Mouse (Mus musculus): ENCODE data around the gene Stat4. TPM values are rescaled to one million over a fixed set of nuclear protein-coding genes. Genes with fewer than 3 reads are reported as not detected.
"Not testable (repeated sequence)": the region's sequence is repeated elsewhere in the genome, so short reads cannot be mapped to it uniquely, and the experiment has no call there.

Gene Stat4
- polyA plus RNA-seq, 1 experiment from 2014 or later = 0.26 TPM

GRCm38 (mm10) chr1:52039151-52039550 lies 52.2 kb downstream of the Stat4 start:
- Histone ChIP-seq H3K4me3 (no peak overlapping the region), H3K9ac (no peak overlapping the region), H3K9me3 (no peaks in the 10 kb centered on the region), H3K4me2 (no peak overlapping the region), H3K36me3 (no peaks in the 10 kb centered on the region), H3K4me1 (replicated peaks) (no peaks in the 10 kb centered on the region), H3K27me3 (no peaks in the 10 kb centered on the region), H3K27ac (replicated peaks) (no peak overlapping the region)
- 48% methylated on average over 7 of the region's 7 CpGs for WGBS
- ATAC-seq (ENCODE audit: low FRiP score, low read depth) = no peak

GRCm38 (mm10) chr1:52039626-52040025 lies 52.7 kb downstream of the Stat4 start:
- H3K4me3 ChIP-seq = no peak overlapping the region
- 85% methylated on average over 9 of the region's 9 CpGs for WGBS
- H3K4me1 ChIP-seq (replicated peaks) = no peaks in the 10 kb centered on the region
- H3K27me3 ChIP-seq = no peaks in the 10 kb centered on the region
- ATAC-seq (ENCODE audit: low FRiP score, low read depth) = no peak
- no peaks in the 10 kb centered on the region for H3K9me3 ChIP-seq
- H3K4me2 ChIP-seq = no peak overlapping the region
- H3K27ac ChIP-seq (replicated peaks) = no peak overlapping the region
- no peak overlapping the region for H3K9ac ChIP-seq
- no peaks in the 10 kb centered on the region for H3K36me3 ChIP-seq

GRCm38 (mm10) chr1:52040366-52041061 lies 53.6 kb downstream of the Stat4 start:
- H3K9ac ChIP-seq = no peak overlapping the region
- no peaks in the 10 kb centered on the region for H3K4me1 ChIP-seq (replicated peaks)
- H3K9me3 ChIP-seq = no peaks in the 10 kb centered on the region
- WGBS = 88% methylated on average over 11 of the region's 11 CpGs
- H3K27me3 ChIP-seq = no peaks in the 10 kb centered on the region
- H3K4me2 ChIP-seq = no peak overlapping the region
- H3K36me3 ChIP-seq = no peaks in the 10 kb centered on the region
- no peak overlapping the region for H3K4me3 ChIP-seq
- H3K27ac ChIP-seq (replicated peaks) = no peak overlapping the region
- no peak for ATAC-seq (ENCODE audit: low FRiP score, low read depth)

- H3K36me3 ChIP-seq = no peaks in the 10 kb centered on the region
- H3K9me3 ChIP-seq = no peaks in the 10 kb centered on the region
- H3K27me3 ChIP-seq = no peaks in the 10 kb centered on the region
- no peak overlapping the region for H3K4me2 ChIP-seq
- H3K27ac ChIP-seq (replicated peaks) = no peak overlapping the region
- no peak overlapping the region for H3K4me3 ChIP-seq
- 57% methylated on average over 4 of the region's 4 CpGs for WGBS
- ATAC-seq (ENCODE audit: low FRiP score, low read depth) = no peak
- no peaks in the 10 kb centered on the region for H3K4me1 ChIP-seq (replicated peaks)
- H3K9ac ChIP-seq = no peak overlapping the region
Measured at GRCm38 (mm10) chr1:52043191-52043590, 56.2 kb downstream of the Stat4 start.

GRCm38 (mm10) chr1:52046891-52047290 lies 59.9 kb downstream of the Stat4 start:
- H3K4me3 ChIP-seq; H3K36me3 ChIP-seq; H3K4me1 ChIP-seq (replicated peaks); H3K9ac ChIP-seq; H3K27ac ChIP-seq (replicated peaks); H3K27me3 ChIP-seq; ATAC-seq (ENCODE audit: low FRiP score, low read depth); H3K9me3 ChIP-seq; H3K4me2 ChIP-seq: not testable (repeated sequence)
- WGBS = 97% methylated on average over 10 of the region's 10 CpGs

- Histone ChIP-seq H3K27ac (replicated peaks) (no peak overlapping the region), H3K9ac (no peak overlapping the region), H3K36me3 (no peaks in the 10 kb centered on the region), H3K4me1 (replicated peaks) (no peaks in the 10 kb centered on the region), H3K9me3 (no peaks in the 10 kb centered on the region), H3K4me3 (no peak overlapping the region), H3K4me2 (no peak overlapping the region), H3K27me3 (no peaks in the 10 kb centered on the region)
- ATAC-seq (ENCODE audit: low FRiP score, low read depth) = no peak
- WGBS = 47% methylated on average over 2 of the region's 2 CpGs
Measured at GRCm38 (mm10) chr1:52048711-52049110, 61.8 kb downstream of the Stat4 start.

GRCm38 (mm10) chr1:52049827-52050226 lies 62.9 kb downstream of the Stat4 start:
- Histone ChIP-seq H3K27ac (replicated peaks) (no peak overlapping the region), H3K9me3 (no peaks in the 10 kb centered on the region), H3K4me3 (no peak overlapping the region), H3K4me1 (replicated peaks) (no peaks in the 10 kb centered on the region), H3K27me3 (no peaks in the 10 kb centered on the region), H3K4me2 (no peak overlapping the region), H3K9ac (no peak overlapping the region), H3K36me3 (no peaks in the 10 kb centered on the region)
- 95% methylated on average over 3 of the region's 3 CpGs for WGBS
- ATAC-seq (ENCODE audit: low FRiP score, low read depth) = no peak

- Histone ChIP-seq H3K27me3 (no peaks in the 10 kb centered on the region), H3K9ac (no peak overlapping the region), H3K4me1 (replicated peaks) (no peaks in the 10 kb centered on the region), H3K4me3 (no peak overlapping the region), H3K36me3 (no peaks in the 10 kb centered on the region), H3K27ac (replicated peaks) (no peak overlapping the region), H3K4me2 (no peak overlapping the region), H3K9me3 (no peaks in the 10 kb centered on the region)
- no peak for ATAC-seq (ENCODE audit: low FRiP score, low read depth)
- WGBS = 33% methylated on average over 3 of the region's 3 CpGs
Measured at GRCm38 (mm10) chr1:52051542-52051941, 64.6 kb downstream of the Stat4 start.

GRCm38 (mm10) chr1:52052910-52053309 lies 66.0 kb downstream of the Stat4 start:
- H3K4me1 ChIP-seq (replicated peaks) = no peaks in the 10 kb centered on the region
- WGBS = 94% methylated on average over 9 of the region's 9 CpGs
- no peak overlapping the region for H3K9ac ChIP-seq
- H3K36me3 ChIP-seq = no peaks in the 10 kb centered on the region
- H3K9me3 ChIP-seq = no peaks in the 10 kb centered on the region
- H3K4me2 ChIP-seq = no peak overlapping the region
- no peak for ATAC-seq (ENCODE audit: low FRiP score, low read depth)
- no peak overlapping the region for H3K4me3 ChIP-seq
- H3K27me3 ChIP-seq = no peaks in the 10 kb centered on the region
- H3K27ac ChIP-seq (replicated peaks) = no peak overlapping the region

GRCm38 (mm10) chr1:52055947-52056346 lies 69.0 kb downstream of the Stat4 start:
- WGBS = 83% methylated on average over 4 of the region's 4 CpGs
- no peak for ATAC-seq (ENCODE audit: low FRiP score, low read depth)
- Histone ChIP-seq H3K9ac (no peak overlapping the region), H3K9me3 (no peaks in the 10 kb centered on the region), H3K4me2 (no peak overlapping the region), H3K4me1 (replicated peaks) (no peaks in the 10 kb centered on the region), H3K27me3 (no peaks in the 10 kb centered on the region), H3K27ac (replicated peaks) (no peak overlapping the region), H3K36me3 (no peaks in the 10 kb centered on the region), H3K4me3 (no peak overlapping the region)

GRCm38 (mm10) chr1:52057153-52057552 lies 70.2 kb downstream of the Stat4 start:
- H3K4me1 ChIP-seq (replicated peaks) = no peaks in the 10 kb centered on the region
- ATAC-seq (ENCODE audit: low FRiP score, low read depth) = no peak
- no peaks in the 10 kb centered on the region for H3K9me3 ChIP-seq
- H3K36me3 ChIP-seq = no peaks in the 10 kb centered on the region
- H3K9ac ChIP-seq = no peak overlapping the region
- H3K27ac ChIP-seq (replicated peaks) = no peak overlapping the region
- no peak overlapping the region for H3K4me3 ChIP-seq
- H3K4me2 ChIP-seq = no peak overlapping the region
- 84% methylated on average over 5 of the region's 5 CpGs for WGBS
- no peaks in the 10 kb centered on the region for H3K27me3 ChIP-seq

- H3K4me3 ChIP-seq = no peak overlapping the region
- ATAC-seq (ENCODE audit: low FRiP score, low read depth) = no peak
- no peaks in the 10 kb centered on the region for H3K9me3 ChIP-seq
- no peaks in the 10 kb centered on the region for H3K27me3 ChIP-seq
- WGBS = 94% methylated on average over 1 of the region's 1 CpGs
- no peak overlapping the region for H3K4me2 ChIP-seq
- H3K9ac ChIP-seq = no peak overlapping the region
- H3K36me3 ChIP-seq = no peaks in the 10 kb centered on the region
- H3K4me1 ChIP-seq (replicated peaks) = no peaks in the 10 kb centered on the region
- no peak overlapping the region for H3K27ac ChIP-seq (replicated peaks)
Measured at GRCm38 (mm10) chr1:52066276-52066675, 79.3 kb downstream of the Stat4 start.

- no peak for ATAC-seq (ENCODE audit: low FRiP score, low read depth)
- 73% methylated on average over 3 of the region's 3 CpGs for WGBS
- H3K9ac ChIP-seq = no peak overlapping the region
Measured at GRCm38 (mm10) chr1:52066694-52067093, 79.7 kb downstream of the Stat4 start.

More at GRCm38 (mm10) chr1:52066694-52067093, 79.7 kb downstream of the Stat4 start:
- H3K27me3 ChIP-seq = no peaks in the 10 kb centered on the region
- no peaks in the 10 kb centered on the region for H3K4me1 ChIP-seq (replicated peaks)
- no peaks in the 10 kb centered on the region for H3K9me3 ChIP-seq
- H3K27ac ChIP-seq (replicated peaks) = no peak overlapping the region
- H3K4me3 ChIP-seq = no peak overlapping the region
- no peaks in the 10 kb centered on the region for H3K36me3 ChIP-seq
- no peak overlapping the region for H3K4me2 ChIP-seq
